Mouse (Mus musculus): ENCODE results near the gene Ccdc157. TPM values are rescaled to one million over a fixed set of nuclear protein-coding genes. Genes with fewer than 3 reads are reported as not detected.

Ccdc157 gene
- polyA plus RNA-seq, 1 experiment = 19.0 TPM

- Histone ChIP-seq H3K4me3 (ENCODE audit: insufficient read depth, low read length) (no peak overlapping the region), H3K4me1 (ENCODE audit: control insufficient read depth, insufficient read depth, low read length) (peaks cover 1% of the 10 kb centered on the region; the same call in 1 of the 2 replicates), H3K27ac (ENCODE audit: insufficient read depth, low read length) (no peak overlapping the region)
- TF ChIP-seq CTCF (IDR thresholded peaks at IDR 0.05; ENCODE audit: extremely low read depth, insufficient read depth, low read length) = peak; percentile 80
- TF ChIP-seq POLR2A (IDR thresholded peaks at IDR 0.05; ENCODE audit: extremely low read depth, insufficient read depth, low read length) = no peak
These were observed 36.2 kb downstream of the Ccdc157 start for GRCm38 (mm10) chr11:4123922-4124321.

- H3K27ac ChIP-seq (ENCODE audit: insufficient read depth, low read length) = no peak within 1 kb of the TSS
These were observed 37.1 kb downstream of the Ccdc157 start, which contains the start of gene Sec14l2 for GRCm38 (mm10) chr11:4122742-4123579. TSS of gene Sec14l2 (minus strand) at chr11:4123415.

GRCm38 (mm10) chr11:4122226-4122625 is 37.9 kb downstream of the Ccdc157 start:
- TF ChIP-seq CTCF (IDR thresholded peaks at IDR 0.05; ENCODE audit: extremely low read depth, insufficient read depth, low read length) = no peak
- no peak for TF ChIP-seq POLR2A (IDR thresholded peaks at IDR 0.05; ENCODE audit: extremely low read depth, insufficient read depth, low read length)
- H3K27ac ChIP-seq (ENCODE audit: insufficient read depth, low read length) = no peak overlapping the region
- peaks cover 4% of the 10 kb centered on the region; the same call in 1 of the 2 replicates for H3K4me1 ChIP-seq (ENCODE audit: control insufficient read depth, insufficient read depth, low read length)
- no peak overlapping the region for H3K4me3 ChIP-seq (ENCODE audit: insufficient read depth, low read length)

More at GRCm38 (mm10) chr11:4122742-4123579, 37.1 kb downstream of the Ccdc157 start, which contains the start of gene Sec14l2:
- Histone ChIP-seq H3K4me1 (ENCODE audit: control insufficient read depth, insufficient read depth, low read length) (peaks cover 4% of the 10 kb centered on the region; the same call in 1 of the 2 replicates), H3K4me3 (ENCODE audit: insufficient read depth, low read length) (no peak within 1 kb of the TSS)
- TF ChIP-seq CTCF (IDR thresholded peaks at IDR 0.05; ENCODE audit: extremely low read depth, insufficient read depth, low read length) (no peak), POLR2A (IDR thresholded peaks at IDR 0.05; ENCODE audit: extremely low read depth, insufficient read depth, low read length) (no peak)

GRCm38 (mm10) chr11:4121691-4122090 is 38.4 kb downstream of the Ccdc157 start:
- H3K27ac ChIP-seq (ENCODE audit: insufficient read depth, low read length) = no peak overlapping the region
- TF ChIP-seq CTCF (IDR thresholded peaks at IDR 0.05; ENCODE audit: extremely low read depth, insufficient read depth, low read length) (no peak), POLR2A (IDR thresholded peaks at IDR 0.05; ENCODE audit: extremely low read depth, insufficient read depth, low read length) (no peak)
- peaks cover 5% of the 10 kb centered on the region for H3K4me1 ChIP-seq (ENCODE audit: control insufficient read depth, insufficient read depth, low read length)
- no peak overlapping the region for H3K4me3 ChIP-seq (ENCODE audit: insufficient read depth, low read length)

GRCm38 (mm10) chr11:4119635-4120034 is 40.5 kb downstream of the Ccdc157 start:
- Histone ChIP-seq H3K4me1 (ENCODE audit: control insufficient read depth, insufficient read depth, low read length) (peaks cover 10% of the 10 kb centered on the region), H3K4me3 (ENCODE audit: insufficient read depth, low read length) (no peak overlapping the region), H3K27ac (ENCODE audit: insufficient read depth, low read length) (no peak overlapping the region)
- TF ChIP-seq POLR2A (IDR thresholded peaks at IDR 0.05; ENCODE audit: extremely low read depth, insufficient read depth, low read length) (no peak), CTCF (IDR thresholded peaks at IDR 0.05; ENCODE audit: extremely low read depth, insufficient read depth, low read length) (no peak)

- H3K27ac ChIP-seq (ENCODE audit: insufficient read depth, low read length) = peak overlapping the region; percentile 87
- H3K4me1 ChIP-seq (ENCODE audit: control insufficient read depth, insufficient read depth, low read length) = peaks cover 10% of the 10 kb centered on the region
- TF ChIP-seq POLR2A (IDR thresholded peaks at IDR 0.05; ENCODE audit: extremely low read depth, insufficient read depth, low read length) (peak; percentile 67), CTCF (IDR thresholded peaks at IDR 0.05; ENCODE audit: extremely low read depth, insufficient read depth, low read length) (no peak)
- H3K4me3 ChIP-seq (ENCODE audit: insufficient read depth, low read length) = peak overlapping the region; percentile 87
These were observed 41.8 kb downstream of the Ccdc157 start for GRCm38 (mm10) chr11:4118081-4118921.

DNA sequence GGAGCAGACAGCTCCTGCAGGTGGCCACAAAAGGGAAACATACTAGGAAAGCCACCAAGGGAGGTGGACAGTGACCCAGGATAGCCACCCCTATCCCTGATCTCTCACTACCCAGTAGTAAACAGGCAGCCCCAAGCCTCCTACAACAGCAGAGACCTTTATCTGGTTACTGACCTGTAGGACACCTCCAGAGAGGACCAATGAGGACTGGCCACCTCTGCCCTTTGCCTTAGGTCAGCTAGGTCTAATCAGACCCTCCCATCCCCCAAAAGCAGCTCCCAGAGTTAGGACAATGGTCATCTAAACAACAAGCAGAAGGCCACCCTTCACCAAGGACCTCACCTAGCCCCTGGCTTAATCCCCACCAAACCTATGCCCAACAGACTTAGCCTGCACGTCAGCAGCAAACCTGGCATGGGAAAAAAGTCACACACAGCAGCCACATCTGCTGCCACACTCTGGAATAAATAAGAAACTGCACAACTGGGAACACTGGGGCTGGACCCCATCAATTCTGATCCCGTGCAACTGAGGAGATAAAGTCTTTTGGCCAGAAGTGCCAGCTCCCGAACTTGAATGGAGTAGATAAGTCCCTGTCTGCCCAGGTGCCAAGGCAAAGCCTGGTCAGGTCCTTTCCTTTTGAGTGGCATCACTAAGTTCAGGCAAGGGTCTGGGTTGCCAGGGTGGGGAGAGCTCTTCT is 42.6 kb downstream of the Ccdc157 start:
- Histone ChIP-seq H3K27ac (ENCODE audit: insufficient read depth, low read length) (0 out of 2 replicates have a peak overlapping the region, but pooled peaks have one; percentile 87), H3K4me1 (ENCODE audit: control insufficient read depth, insufficient read depth, low read length) (peaks cover 10% of the 10 kb centered on the region), H3K4me3 (ENCODE audit: insufficient read depth, low read length) (peak overlapping the region; percentile 87)
- TF ChIP-seq POLR2A (IDR thresholded peaks at IDR 0.05; ENCODE audit: extremely low read depth, insufficient read depth, low read length) (no peak), CTCF (IDR thresholded peaks at IDR 0.05; ENCODE audit: extremely low read depth, insufficient read depth, low read length) (0 out of 2 replicates have a peak, but pooled peaks have one; percentile 10)

DNA sequence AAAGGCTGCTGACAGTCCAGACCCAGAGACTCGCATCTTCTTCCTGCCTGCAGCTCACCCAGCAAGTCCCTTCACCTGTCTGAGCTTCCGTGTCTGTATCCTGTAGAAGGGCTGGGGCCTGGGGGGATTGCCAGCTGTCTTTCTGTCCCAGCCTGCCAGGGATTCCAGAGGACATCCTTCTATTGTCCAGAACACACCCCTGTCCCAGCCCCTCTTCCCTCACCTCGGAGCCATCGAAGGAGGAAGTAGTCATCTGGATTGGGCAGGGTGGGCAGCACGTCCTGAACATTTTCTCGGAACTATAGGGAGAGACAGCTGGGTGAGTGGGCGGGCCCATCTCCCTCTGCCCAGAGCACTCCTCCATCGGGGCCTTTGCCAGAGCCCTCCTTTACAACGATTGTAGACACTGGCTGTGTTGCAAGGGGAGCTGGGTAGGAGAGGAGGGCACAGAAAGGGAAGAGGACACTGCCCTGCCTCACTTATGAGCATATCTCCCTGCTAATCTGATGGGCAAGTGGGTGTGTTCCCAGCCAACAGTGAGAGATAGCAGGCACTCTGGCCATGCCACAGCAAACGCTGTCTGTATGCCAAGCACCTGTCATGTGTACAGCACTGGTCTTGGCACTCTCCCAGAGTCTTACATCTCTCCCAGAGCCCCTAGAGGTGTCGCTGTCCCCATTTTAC is 43.5 kb downstream of the Ccdc157 start:
- Histone ChIP-seq H3K27ac (ENCODE audit: insufficient read depth, low read length) (no peak overlapping the region), H3K4me3 (ENCODE audit: insufficient read depth, low read length) (peak overlapping the region; percentile 87; the same call in 1 of the 2 replicates), H3K4me1 (ENCODE audit: control insufficient read depth, insufficient read depth, low read length) (peaks cover 10% of the 10 kb centered on the region)
- TF ChIP-seq CTCF (IDR thresholded peaks at IDR 0.05; ENCODE audit: extremely low read depth, insufficient read depth, low read length) (no peak), POLR2A (IDR thresholded peaks at IDR 0.05; ENCODE audit: extremely low read depth, insufficient read depth, low read length) (no peak)

All from cortical plate, adult 2 months (tissue).